Mouse (Mus musculus) ES-Bruce4 (cell line): ENCODE measurements around the gene Ndufa6.

Source experiments
- CTCF ChIP-seq: IDR thresholded peaks from one replicate; pipeline ENCODE4 v1.8.1; 2011; ENCODE audit warnings: low read depth, low read length
- EP300 ChIP-seq: IDR thresholded peaks from 2 replicates; pipeline ENCODE4 v1.6.1; 2011; ENCODE audit warnings: low read depth, low read length; ENCODE audit not compliant: insufficient read depth
- POLR2A ChIP-seq: IDR thresholded peaks from one replicate; pipeline ENCODE4 v1.8.1; 2011; ENCODE audit warnings: low read length; ENCODE audit not compliant: insufficient read depth

GRCm38 (mm10) chr15:82339150-82339549 is 15.0 kb downstream of the Ndufa6 start:
- TF ChIP-seq CTCF (no peak), EP300 (no peak), POLR2A (no peak)
